Mouse (Mus musculus) kidney, postnatal 10 days (tissue): ENCODE results near the gene Cnih4.

Experiments used
- DNase-seq: peaks from one replicate; pipeline ENCODE4 v3.0.0; 2021; ENCODE audit warnings: mixed read lengths

Cnih4 gene

GRCm38 (mm10) chr1:181211920-181212633 is 67.6 kb downstream of the Cnih4 start, which contains the start of gene Wdr26:
TSS of gene Wdr26 (minus strand) at chr1:181212001.
- DNase-seq, result peak; percentile 89

GRCm38 (mm10) chr1:181214296-181215035 is 70.0 kb downstream of the Cnih4 start:
- no peak for DNase-seq

GRCm38 (mm10) chr1:181216315-181216714 is 71.8 kb downstream of the Cnih4 start:
- DNase-seq, result peak; percentile 42
